Mouse (Mus musculus) CH12.LX (cell line): ENCODE measurements at regions not wholly inside any gene's neighbourhood (a gene's known extent, or its start where the extent isn't known, plus 50 kb on each side); places are given as distances from the start of the nearest gene placed in this dataset.
A peak's percentile ranks its signal among the peaks of the same experiment; 100 is the strongest.

ENCODE experiments used
- DNase-seq: peaks from one replicate; pipeline ENCODE4 v3.0.0-alpha.2; 2013; ENCODE audit errors: extremely low read depth
- H3K27ac ChIP-seq: 2 replicates; pipeline ENCODE4 v1.5.1; 2012; ENCODE audit warnings: low read depth, mild to moderate bottlenecking, control low read depth, moderate library complexity; ENCODE audit not compliant: insufficient read depth
- H3K27me3 ChIP-seq: replicated peaks from 2 replicates; pipeline ENCODE3; 2012; ENCODE audit warnings: inconsistent platforms
- H3K36me3 ChIP-seq, 2 experiments: replicated peaks in 1 of 2; 2 replicates each; pipeline versions ENCODE3 to v1.6.1; 2012; ENCODE audit warnings: inconsistent platforms in 1 of 2, low read length in 1 of 2, mild to moderate bottlenecking in 1 of 2, mixed read lengths in 1 of 2, moderate library complexity in 1 of 2; ENCODE audit not compliant: control insufficient read depth in 1 of 2, insufficient read depth in 1 of 2
- H3K4me1 ChIP-seq, 2 experiments: 2 replicates each; pipeline ENCODE4 v1.6.1; 2012; ENCODE audit warnings: inconsistent platforms in 1 of 2, moderate library complexity in 1 of 2; ENCODE audit not compliant: insufficient read depth in 2 of 2, control insufficient read depth in 1 of 2
- H3K4me2 ChIP-seq: 2 replicates; pipeline ENCODE4 v1.6.1; 2012; ENCODE audit warnings: low read depth, mild to moderate bottlenecking, control low read depth; ENCODE audit not compliant: poor library complexity, insufficient read depth, severe bottlenecking
- H3K4me3 ChIP-seq, 3 experiments: fragments of 150-350 bp in 1 of 3; sonication (generic) in 1 of 3; replicated peaks in 1 of 3; 2 replicates each; pipeline versions ENCODE3 to v1.5.1; 2011 to 2012; ENCODE audit warnings: low read depth in 2 of 3, low read length in 2 of 3, mild to moderate bottlenecking in 2 of 3, moderate library complexity in 2 of 3, control low read depth in 1 of 3, improper control_type of control experiment in 1 of 3, inconsistent platforms in 1 of 3, mixed read lengths in 1 of 3; ENCODE audit not compliant: poor library complexity in 1 of 3
- H3K79me2 ChIP-seq: replicated peaks from 2 replicates; pipeline ENCODE4 v1.6.1; 2012; ENCODE audit warnings: mild to moderate bottlenecking, moderate library complexity; ENCODE audit not compliant: control insufficient read depth, poor library complexity, insufficient read depth, severe bottlenecking; ENCODE audit errors: extremely low read depth
- H3K9ac ChIP-seq: 2 replicates; pipeline ENCODE4 v1.6.1; 2012; ENCODE audit warnings: low read depth, mild to moderate bottlenecking, control low read depth, moderate library complexity; ENCODE audit not compliant: insufficient read depth
- H3K9me3 ChIP-seq: replicated peaks from 2 replicates; pipeline ENCODE3; 2012; ENCODE audit warnings: low read length, inconsistent platforms, mixed read lengths
- BHLHE40 ChIP-seq: IDR thresholded peaks from 2 replicates; pipeline ENCODE4 v1.6.1; 2011; ENCODE audit warnings: mild to moderate bottlenecking, low read depth, low read length, improper control_type of control experiment
- CHD1 ChIP-seq: IDR thresholded peaks from 2 replicates; pipeline ENCODE4 v1.6.1; 2012; ENCODE audit warnings: low read depth, low read length, improper control_type of control experiment, inconsistent platforms
- CTCF ChIP-seq, 2 experiments: IDR thresholded peaks in 1 of 2; conservative IDR thresholded peaks in 1 of 2; 2 replicates each; pipeline ENCODE4 v1.5.1; 2011 to 2012; ENCODE audit warnings: low read depth in 2 of 2, low read length in 2 of 2, improper control_type of control experiment in 1 of 2, inconsistent platforms in 1 of 2, mild to moderate bottlenecking in 1 of 2, moderate library complexity in 1 of 2
- E2F4 ChIP-seq: IDR thresholded peaks from 2 replicates; pipeline ENCODE4 v1.6.1; 2011; ENCODE audit warnings: low read depth, low read length, improper control_type of control experiment; ENCODE audit not compliant: insufficient replicate concordance
- ELF1 ChIP-seq: IDR thresholded peaks from 2 replicates; pipeline ENCODE4 v1.6.1; 2014; ENCODE audit warnings: low read depth, mild to moderate bottlenecking, inconsistent platforms, low read length, improper control_type of control experiment
- PAX5 ChIP-seq: IDR thresholded peaks from 2 replicates; pipeline ENCODE4 v1.6.1; 2012; ENCODE audit warnings: low read length, inconsistent platforms, mixed read lengths
- RAD21 ChIP-seq: IDR thresholded peaks from 2 replicates; pipeline ENCODE4 v1.6.1; 2011; ENCODE audit warnings: low read depth, mild to moderate bottlenecking, low read length, improper control_type of control experiment, moderate library complexity
- SIN3A ChIP-seq: IDR thresholded peaks from 2 replicates; pipeline ENCODE4 v1.6.1; 2012; ENCODE audit warnings: low read length, improper control_type of control experiment, inconsistent platforms
- SMC3 ChIP-seq: IDR thresholded peaks from 2 replicates; pipeline ENCODE4 v1.6.1; 2011; ENCODE audit warnings: low read depth, low read length, improper control_type of control experiment
- TBP ChIP-seq: conservative IDR thresholded peaks from 2 replicates; pipeline ENCODE4 v1.6.1; 2011; ENCODE audit warnings: low read depth, low read length, improper control_type of control experiment
- USF2 ChIP-seq: conservative IDR thresholded peaks from 2 replicates; pipeline ENCODE4 v1.6.1; 2011; ENCODE audit warnings: low read depth, low read length, improper control_type of control experiment
- ZC3H11A ChIP-seq: IDR thresholded peaks from 2 replicates; pipeline ENCODE4 v1.6.1; 2012; ENCODE audit warnings: low read depth, mild to moderate bottlenecking, inconsistent platforms, low read length, improper control_type of control experiment
- ZNF384 ChIP-seq: IDR thresholded peaks from 2 replicates; pipeline ENCODE4 v1.6.1; 2012; ENCODE audit warnings: low read depth, low read length, improper control_type of control experiment, inconsistent platforms
- dilution Hi-C: fragments of 300-500 bp; cut with MboI; formaldehyde crosslinking; loops from 2 replicates; pipeline ENCODE4 v1.14.3; 2020; ENCODE audit warnings: low sequenced_read_pairs; ENCODE audit not compliant: extremely low pct_unique_long_range_greater_than_20kb, extremely low pct_ligation_motif_present
- in situ Hi-C: fragments of 300-500 bp; cut with MboI; formaldehyde crosslinking; loops from 3 replicates; pipeline ENCODE4 v1.14.3; 2019; ENCODE audit warnings: low sequenced_read_pairs, low pct_ligation_motif_present, low pct_unique_long_range_greater_than_20kb, mixed read lengths

- no peaks in the 10 kb centered on the region for H3K9me3 ChIP-seq
- TF ChIP-seq ELF1 (no peak), ZC3H11A (0 out of 2 replicates have a peak, but pooled peaks have one; percentile 13), BHLHE40 (no peak), SMC3 (peak; percentile 79), CTCF (conservative IDR thresholded peaks at IDR 0.05 in 1 of 2, IDR thresholded peaks at IDR 0.05 in 1 of 2; ENCODE audit: low read depth in 2 of 2, low read length in 2 of 2) (peak; percentile 60 to 85), SIN3A (no peak), USF2 (no peak), RAD21 (peak; percentile 85), CHD1 (no peak)
- no peaks in the 10 kb centered on the region for H3K79me2 ChIP-seq
- H3K27me3 ChIP-seq, result no peaks in the 10 kb centered on the region
- in situ Hi-C loops (no loop called here), dilution Hi-C loops (no loop called here)
- no peaks in the 10 kb centered on the region for H3K4me1 ChIP-seq
- no peak overlapping the region for H3K4me3 ChIP-seq
- H3K27ac ChIP-seq, result no peak overlapping the region
- DNase-seq, result peak; percentile 81
- no peaks in the 10 kb centered on the region for H3K36me3 ChIP-seq
- H3K4me2 ChIP-seq, result no peak overlapping the region
- H3K9ac ChIP-seq, result no peak overlapping the region
These were observed 84.1 kb upstream of the Fam204a start for GRCm38 (mm10) chr19:60310591-60310990.

GRCm38 (mm10) chr19:60302371-60302770, 75.9 kb upstream of the Fam204a start:
- in situ Hi-C loops (no loop called here), dilution Hi-C loops (no loop called here)
- Histone ChIP-seq H3K27me3 (no peaks in the 10 kb centered on the region), H3K27ac (no peak overlapping the region), H3K79me2 (no peaks in the 10 kb centered on the region), H3K4me2 (no peak overlapping the region), H3K4me1 (peaks cover 0 to 20% of the 10 kb centered on the region in 2 experiments; a peak in 2 of 4 replicates), H3K4me3 (no peak overlapping the region), H3K9me3 (no peaks in the 10 kb centered on the region), H3K9ac (no peak overlapping the region), H3K36me3 (no peaks in the 10 kb centered on the region)
- no peak for DNase-seq
- no peak for TF ChIP-seq PAX5
- TF ChIP-seq TBP, result no peak

GRCm38 (mm10) chr19:60300891-60301290, 74.4 kb upstream of the Fam204a start:
- TF ChIP-seq ZNF384, result no peak
- TF ChIP-seq E2F4, result no peak
- no peak for TF ChIP-seq CTCF (conservative IDR thresholded peaks at IDR 0.05 in 1 of 2, IDR thresholded peaks at IDR 0.05 in 1 of 2; ENCODE audit: low read depth in 2 of 2, low read length in 2 of 2)
- TF ChIP-seq, all 38 proteins: peak for 0
- in situ Hi-C loops (no loop called here), dilution Hi-C loops (no loop called here)
- Histone ChIP-seq H3K79me2 (no peaks in the 10 kb centered on the region), H3K27me3 (no peaks in the 10 kb centered on the region), H3K27ac (no peak overlapping the region), H3K9me3 (no peaks in the 10 kb centered on the region), H3K4me3 (no peak overlapping the region), H3K36me3 (no peaks in the 10 kb centered on the region), H3K4me1 (peaks cover 0 to 20% of the 10 kb centered on the region in 2 experiments; a peak in 2 of 4 replicates), H3K9ac (no peak overlapping the region), H3K4me2 (no peak overlapping the region)
- DNase-seq, result peak; percentile 25
